Mouse (Mus musculus): ENCODE measurements at regions not wholly inside any gene's neighbourhood (a gene's known extent, or its start where the extent isn't known, plus 50 kb on each side); places are given as distances from the start of the nearest gene placed in this dataset.

DNA sequence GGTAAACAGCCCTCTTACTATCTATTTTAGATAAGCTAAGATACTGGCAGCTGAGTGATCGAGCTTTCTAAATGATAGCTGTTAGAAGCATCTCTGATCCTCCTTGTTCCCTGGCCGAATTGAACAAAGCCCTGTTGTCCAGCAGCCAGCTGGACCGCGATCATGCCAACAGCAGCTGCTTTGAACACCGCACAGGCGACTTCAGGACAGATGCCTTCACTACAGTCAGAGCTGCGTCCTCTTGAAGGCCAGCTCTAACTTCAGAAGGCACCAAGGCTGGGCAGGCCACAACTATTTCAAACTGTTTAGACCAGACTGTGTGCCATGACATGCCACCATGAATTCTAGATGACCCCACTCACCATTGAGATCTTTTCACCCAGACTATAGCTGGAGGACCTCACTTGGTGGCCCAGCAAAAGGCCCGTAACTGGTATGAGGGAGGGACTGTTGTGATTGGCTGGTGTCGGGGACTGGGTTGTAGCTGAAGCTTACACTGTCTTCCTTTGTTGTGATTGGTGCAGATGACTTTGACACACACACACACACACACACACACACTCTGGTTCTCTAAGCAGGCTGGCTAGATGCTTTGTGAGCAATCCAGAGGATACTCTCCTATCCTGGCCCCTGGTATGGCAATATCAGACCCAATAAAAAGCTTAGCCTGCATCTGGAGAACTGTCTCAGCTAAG lies 50.1 kb upstream of the Rc3h1 start:
- no peak for TF ChIP-seq POLR2A (IDR thresholded peaks at IDR 0.05; ENCODE audit: extremely low read depth, insufficient read depth, low read length)
- TF ChIP-seq CTCF (IDR thresholded peaks at IDR 0.05; ENCODE audit: low read depth, low read length) = no peak

Measured in liver, adult 2 months (tissue).